Comparison of ENCODE assay signal across 9 mouse cellular contexts in the genomic region with DNA sequence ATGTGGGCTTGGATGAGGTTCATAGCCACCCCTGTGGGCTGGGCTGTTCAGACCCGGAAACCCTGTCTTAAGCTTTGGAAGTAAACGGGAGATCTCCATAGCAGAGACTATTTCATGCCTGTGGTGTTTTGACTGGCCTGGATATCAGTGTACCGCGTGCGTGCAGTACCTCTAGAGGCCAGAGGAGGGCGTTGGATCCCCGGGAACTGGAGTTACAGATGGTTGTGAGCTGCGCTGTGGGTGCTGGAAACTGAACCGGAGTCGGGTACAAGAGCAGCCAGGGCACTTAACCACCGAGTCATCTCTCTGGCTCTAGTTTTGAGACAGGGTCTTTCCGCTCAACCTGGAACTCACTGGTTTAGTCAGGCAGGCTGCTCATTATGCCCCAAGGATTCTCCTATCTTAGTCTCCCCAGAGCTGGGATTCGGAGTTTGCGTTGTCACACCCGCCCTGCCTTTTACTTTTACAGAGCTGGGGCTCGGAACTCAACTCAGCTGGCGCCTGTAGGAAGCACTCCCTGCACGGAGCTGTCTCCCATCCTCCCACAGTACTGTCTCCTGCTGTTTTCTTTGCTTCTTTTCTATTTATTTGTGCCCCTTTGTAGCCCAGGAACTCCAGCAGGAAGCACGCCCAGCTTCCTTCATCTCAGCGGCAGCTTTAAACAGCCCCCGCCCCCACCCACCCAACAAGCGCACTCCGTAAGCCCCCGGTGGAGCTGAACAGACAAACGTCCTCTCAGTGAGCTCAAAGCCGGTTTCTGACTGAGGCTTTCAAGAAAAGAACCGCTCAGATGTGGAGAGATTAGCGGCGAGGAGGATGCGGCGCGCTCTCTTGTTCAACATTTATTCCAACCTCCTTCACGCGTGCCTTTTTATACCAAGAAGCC. TPM values are rescaled to one million over a fixed set of nuclear protein-coding genes. Genes with fewer than 3 reads are reported as not detected.
A peak's percentile ranks its signal among the peaks of the same experiment; 100 is the strongest.
DNase-seq lines count a peak whose midpoint lies in the region; ATAC-seq lines count a peak whose summit lies in the region.
"Had no signal": no experiment of that assay in that cellular context is flagged by ENCODE, and none has a peak within 500 bp of the region (broad histone marks: within the 10 kb centered on the region; RNA-seq: fewer than 3 reads in every experiment).

No protein-coding gene starts in this region.

- peak; percentile 15 for DNase-seq in layer of hippocampus, adult 9-11 months
- DNase-seq in layer of hippocampus, adult 11-12 months (ENCODE audit: low spot score) = no peak
- peak; percentile 44 to 54 for DNase-seq in left cerebral cortex, postnatal 14 days (ENCODE audit: low spot score in 2 of 2)
- DNase-seq in right cerebral cortex, adult 2 months (ENCODE audit: low spot score in 2 of 2) = peak; percentile 48 to 61
- DNase-seq in spleen, adult 12 weeks (ENCODE audit: low spot score) = no peak
- no peak for DNase-seq in urinary bladder, postnatal 36 days (ENCODE audit: low spot score in 2 of 2)
- no peak for DNase-seq in thymus, adult 18-20 months

- intact Hi-C loops in left cerebral cortex, postnatal 14 days (cut with DNase I) = loop anchor here (5.0 kb wide), 2 partner anchors 107 to 152 kb away; no protein-coding TSS in a partner anchor

- ATAC-seq in embryonic facial prominence, embryonic 13.5 days (ENCODE audit: insufficient number of reproducible peaks, insufficient read depth, low FRiP score, low TSS enrichment, low read depth) = no peak

- peak overlapping the region; percentile 55 for H3K27ac ChIP-seq in embryonic facial prominence, embryonic 13.5 days

- H3K9me3 ChIP-seq in embryonic facial prominence, embryonic 13.5 days = no peaks in the 10 kb centered on the region

- peak overlapping the region; percentile 54 for H3K9ac ChIP-seq in embryonic facial prominence, embryonic 13.5 days

- no peaks in the 10 kb centered on the region for H3K36me3 ChIP-seq in embryonic facial prominence, embryonic 13.5 days

- peaks cover 20% of the 10 kb centered on the region for H3K4me1 ChIP-seq in embryonic facial prominence, embryonic 13.5 days

- peaks cover 42% of the 10 kb centered on the region for H3K27me3 ChIP-seq in embryonic facial prominence, embryonic 13.5 days

- H3K4me3 ChIP-seq in embryonic facial prominence, embryonic 13.5 days = peak overlapping the region; percentile 33

- 15% methylated on average over 34 of the region's 34 CpGs for WGBS in embryonic facial prominence, embryonic 13.5 days

- peak overlapping the region; percentile 60 for H3K4me2 ChIP-seq in embryonic facial prominence, embryonic 13.5 days

RNA-seq across cellular contexts. Expression of gene Klhdc7a, which starts 42.3 kb away (rescaled TPM):
- 0.03 and 0.06 TPM in 2 replicates for polyA plus RNA-seq in embryonic facial prominence, embryonic 13.5 days (2015; fragmentation: Nextera tagmentation; extraction: Ambion mirVana)
- total RNA-seq in left cerebral cortex, postnatal 14 days (2021) = 1 to 10 TPM; 3.4 to 3.7 TPM
- total RNA-seq: hematopoietic stem cell, adult 5-6 weeks had no signal

Comparison
In these comparisons a context has a peak if more than half of its experiments do, and no peak if none do; other contexts are left out.
1. DNase-seq: peak in layer of hippocampus, adult 9-11 months (single experiment), left cerebral cortex, postnatal 14 days (2 of 2) and right cerebral cortex, adult 2 months (2 of 2); none in layer of hippocampus, adult 11-12 months (single experiment), spleen, adult 12 weeks (single experiment), urinary bladder, postnatal 36 days (0 of 2) and thymus, adult 18-20 months (0 of 2).